Mouse (Mus musculus) midbrain, embryonic 11.5 days (tissue): Measurements from ENCODE around the gene 1700030J22Rik. TPM values are rescaled to one million over a fixed set of nuclear protein-coding genes. Genes with fewer than 3 reads are reported as not detected.

Source experiments
- ATAC-seq: fragments of 200-750 bp; cut with Nextera tagmentation; 2 replicates; pipeline ENCODE4 v1.8.0; 2017; ENCODE audit warnings: moderate TSS enrichment, moderate library complexity; ENCODE audit not compliant: low FRiP score
- DNase-seq: peaks from one replicate; pipeline ENCODE4 v3.0.0; 2015; ENCODE audit warnings: low spot score; ENCODE audit errors: missing footprints
- H3K27ac ChIP-seq: fragments of 300-500 bp; sonication (generic); 2 replicates; pipeline ENCODE4 v1.5.1; 2014; ENCODE audit warnings: low read depth, low read length
- H3K27me3 ChIP-seq: fragments of 300-500 bp; sonication (generic); 2 replicates; pipeline ENCODE4 v1.6.1; 2014; ENCODE audit warnings: mild to moderate bottlenecking, low read length, moderate library complexity, mixed read lengths; ENCODE audit not compliant: control insufficient read depth, insufficient read depth
- H3K36me3 ChIP-seq: fragments of 300-500 bp; sonication (generic); 2 replicates; pipeline ENCODE4 v1.6.1; 2014; ENCODE audit warnings: mild to moderate bottlenecking, low read length, moderate library complexity, mixed read lengths; ENCODE audit not compliant: control insufficient read depth, insufficient read depth
- H3K4me1 ChIP-seq: fragments of 300-500 bp; sonication (generic); 2 replicates; pipeline ENCODE4 v1.6.1; 2014; ENCODE audit warnings: low read length; ENCODE audit not compliant: control insufficient read depth, insufficient read depth
- H3K4me2 ChIP-seq: fragments of 300-500 bp; sonication (generic); 2 replicates; pipeline ENCODE4 v1.6.1; 2014; ENCODE audit warnings: mild to moderate bottlenecking, moderate library complexity
- H3K4me3 ChIP-seq: fragments of 300-500 bp; sonication (generic); 2 replicates; pipeline ENCODE4 v1.5.1; 2014; ENCODE audit warnings: low read depth, low read length
- H3K9ac ChIP-seq: fragments of 300-500 bp; sonication (generic); 2 replicates; pipeline ENCODE4 v1.6.1; 2014; ENCODE audit warnings: low read length
- H3K9me3 ChIP-seq: fragments of 300-500 bp; sonication (generic); 2 replicates; pipeline ENCODE4 v1.6.1; 2016; ENCODE audit warnings: low read length; ENCODE audit not compliant: control insufficient read depth
- WGBS: fragments of 180-500 bp; shearing (Covaris S2); extraction: QIAGEN DNeasy Blood & Tissue Kit; methylation state at CpG from one replicate; pipeline ENCODE4 v1.1.7; 2014; 5-methylcytosine and 5-hydroxymethylcytosine counted together
- polyA plus RNA-seq: library from polyadenylated mRNA; unstranded; fragments of >200 nt; fragmentation: Nextera tagmentation; extraction: Ambion mirVana; gene quantifications from 2 replicates; pipeline ENCODE4 v1.2.1, GENCODE M21; 2014

1700030J22Rik gene
- polyA plus RNA-seq, 1 experiment from 2014 or later: 2.7 TPM

DNA sequence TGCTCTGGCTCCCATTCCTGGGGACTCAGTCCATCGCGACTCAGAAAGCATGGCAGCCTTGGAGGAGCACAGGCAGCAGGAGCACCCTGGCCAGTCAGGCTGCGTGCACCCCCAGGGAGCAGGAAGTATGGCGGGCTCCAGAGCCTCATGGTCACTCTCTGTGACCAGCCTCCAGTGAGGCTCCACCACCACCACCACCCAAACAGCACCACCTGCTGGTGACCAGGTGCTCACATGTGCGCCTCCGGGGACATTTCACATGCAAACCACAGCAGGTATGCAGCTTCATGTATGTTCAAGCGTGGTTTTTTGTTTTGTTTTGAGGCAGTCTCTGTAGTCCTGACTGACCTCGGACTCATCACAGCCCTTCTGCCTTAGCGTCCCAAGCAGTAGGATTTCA lies 50.9 kb downstream of the 1700030J22Rik start:
- WGBS: 81% methylated on average over 9 of the region's 9 CpGs
- Histone ChIP-seq H3K27me3 (no peaks in the 10 kb centered on the region), H3K36me3 (peaks cover 8% of the 10 kb centered on the region), H3K4me2 (no peak overlapping the region), H3K4me1 (no peaks in the 10 kb centered on the region), H3K9me3 (no peaks in the 10 kb centered on the region), H3K9ac (no peak overlapping the region), H3K27ac (no peak overlapping the region), H3K4me3 (no peak overlapping the region)
- DNase-seq: no peak
- ATAC-seq: no peak

- Histone ChIP-seq H3K27me3 (no peaks in the 10 kb centered on the region), H3K4me1 (peaks cover 6% of the 10 kb centered on the region), H3K9ac (no peak overlapping the region), H3K4me2 (no peak overlapping the region), H3K36me3 (peaks cover 3% of the 10 kb centered on the region), H3K4me3 (no peak overlapping the region), H3K27ac (no peak overlapping the region), H3K9me3 (no peaks in the 10 kb centered on the region)
- ATAC-seq (no peak), DNase-seq (no peak)
- 86% methylated on average over 8 of the region's 8 CpGs for WGBS
Measured at GRCm38 (mm10) chr8:116923526-116923925, 55.2 kb downstream of the 1700030J22Rik start.

GRCm38 (mm10) chr8:116922060-116922757 lies 56.5 kb downstream of the 1700030J22Rik start:
- H3K4me2 ChIP-seq: peak overlapping the region; percentile 54
- ATAC-seq (no peak; the same call in 1 of the 2 replicates), DNase-seq (no peak)
- 35% methylated on average over 17 of the region's 17 CpGs for WGBS
- H3K27me3 ChIP-seq: no peaks in the 10 kb centered on the region
- H3K9ac ChIP-seq: peak overlapping the region; percentile 67
- peak overlapping the region; percentile 68 for H3K4me3 ChIP-seq
- H3K9me3 ChIP-seq: no peaks in the 10 kb centered on the region
- peaks cover 6% of the 10 kb centered on the region for H3K4me1 ChIP-seq
- peaks cover 3% of the 10 kb centered on the region; the same call in 1 of the 2 replicates for H3K36me3 ChIP-seq
- H3K27ac ChIP-seq: no peak overlapping the region

GRCm38 (mm10) chr8:116921337-116922059 lies 57.3 kb downstream of the 1700030J22Rik start, which contains the start of the genes Cmc2 and Cenpn:
Cmc2 (minus strand) TSS chr8:116921455.
Cenpn (plus strand) TSS chr8:116921730.
- peak; percentile 100 for DNase-seq
- H3K36me3 ChIP-seq: peaks cover 3% of the 10 kb centered on the region; the same call in 1 of the 2 replicates
- peaks cover 6% of the 10 kb centered on the region for H3K4me1 ChIP-seq
- peak; percentile 95 for ATAC-seq
- H3K27ac ChIP-seq: peak within 1 kb of the TSS; percentile 15; the same call in 1 of the 2 replicates
- H3K9ac ChIP-seq: peak within 1 kb of the TSS; percentile 67
- H3K4me3 ChIP-seq: peak within 1 kb of the TSS; percentile 68
- H3K9me3 ChIP-seq: no peaks in the 10 kb centered on the region
- H3K4me2 ChIP-seq: peak within 1 kb of the TSS; percentile 54
- no peaks in the 10 kb centered on the region for H3K27me3 ChIP-seq
- WGBS: 0% methylated on average over 57 of the region's 57 CpGs

GRCm38 (mm10) chr8:116921005-116921336 lies 57.8 kb downstream of the 1700030J22Rik start:
- Histone ChIP-seq H3K4me2 (peak overlapping the region; percentile 54), H3K9ac (peak overlapping the region; percentile 67), H3K36me3 (peaks cover 3% of the 10 kb centered on the region; the same call in 1 of the 2 replicates), H3K9me3 (no peaks in the 10 kb centered on the region), H3K4me1 (peaks cover 6% of the 10 kb centered on the region), H3K27ac (peak overlapping the region; percentile 15; the same call in 1 of the 2 replicates), H3K4me3 (peak overlapping the region; percentile 68), H3K27me3 (no peaks in the 10 kb centered on the region)
- WGBS: under 1% methylated on average over 22 of the region's 22 CpGs
- DNase-seq (no peak), ATAC-seq (peak; percentile 71; the same call in 1 of the 2 replicates)

Other genes starting within 250 kb of the 1700030J22Rik start
- gene Cdyl2, start 246.0 kb downstream of the 1700030J22Rik start, polyA plus RNA-seq: 4.3 and 4.6 TPM in 2 replicates
- 77.6 and 79.5 TPM in 2 replicates for gene Cmc2, start 57.5 kb downstream of the 1700030J22Rik start, polyA plus RNA-seq
- 53.0 and 54.0 TPM in 2 replicates for gene Cenpn, start 57.2 kb downstream of the 1700030J22Rik start, polyA plus RNA-seq
- gene Atmin, start 35.6 kb downstream of the 1700030J22Rik start, polyA plus RNA-seq: 16.8 and 17.5 TPM in 2 replicates
- 146 and 158 TPM in 2 replicates for gene Gcsh, start 14.6 kb upstream of the 1700030J22Rik start, polyA plus RNA-seq
- not detected in 2 replicates for gene Pkd1l2, start 103.5 kb upstream of the 1700030J22Rik start, polyA plus RNA-seq
- 0.18 and 0.28 TPM in 2 replicates for gene Bco1, start 116.9 kb upstream of the 1700030J22Rik start, polyA plus RNA-seq
- gene Gan, start 179.2 kb upstream of the 1700030J22Rik start, polyA plus RNA-seq: 2.2 and 2.3 TPM in 2 replicates